Mouse (Mus musculus): Measurements from ENCODE around the gene Morc2a.
A peak's percentile ranks its signal among the peaks of the same experiment; 100 is the strongest.
"Not testable (repeated sequence)": the region's sequence is repeated elsewhere in the genome, so short reads cannot be mapped to it uniquely, and the experiment has no call there.

The Morc2a gene

DNA sequence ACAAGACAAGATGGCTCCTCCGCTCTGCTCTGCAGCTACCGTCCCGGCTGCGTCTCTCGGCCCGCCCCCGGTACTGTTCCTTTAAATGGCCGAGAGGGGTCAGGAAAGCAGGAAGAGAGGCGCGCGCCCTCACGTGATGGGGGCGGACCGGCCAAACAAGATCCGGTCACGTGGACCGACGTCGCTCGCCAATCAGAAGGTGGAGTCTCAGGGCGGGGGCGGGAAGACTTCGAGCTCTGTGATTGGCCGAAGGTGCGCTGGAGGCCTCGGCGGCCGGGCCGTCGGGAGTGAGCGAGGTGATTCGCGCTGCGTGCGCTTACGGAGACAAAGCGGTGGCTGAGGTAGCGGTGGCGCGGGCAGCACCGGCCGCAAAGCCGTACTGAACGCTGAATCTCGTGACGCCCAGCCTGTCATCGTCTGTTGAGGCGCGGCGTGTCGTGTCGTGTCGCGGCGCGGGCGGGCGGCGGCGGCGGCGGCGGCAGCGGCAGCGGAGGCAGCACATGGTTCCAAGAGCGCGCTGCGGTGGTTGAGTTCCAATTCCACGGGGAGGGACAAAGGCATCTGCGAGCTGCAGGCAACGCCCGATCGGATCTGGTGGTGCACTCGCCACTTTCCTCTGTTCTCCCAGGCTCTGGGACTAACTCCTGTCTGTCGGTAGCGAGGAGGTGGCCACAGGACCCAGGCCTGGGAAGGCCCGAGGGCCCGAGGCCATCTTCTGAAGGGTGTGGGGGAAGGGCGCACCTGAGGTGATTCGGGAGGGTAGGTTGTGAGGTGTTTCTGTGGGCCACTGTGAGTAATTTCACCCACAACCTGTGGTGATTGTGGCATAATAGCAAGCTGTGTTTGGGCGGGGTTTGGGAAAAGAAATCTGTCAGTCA, at the start of gene Morc2a:
TSS of gene Morc2a (plus strand) at position 228 of the 878 bp plus-strand sequence.
- DNase-seq (ENCODE audit: low read depth, low spot score): peak; percentile 99

DNA sequence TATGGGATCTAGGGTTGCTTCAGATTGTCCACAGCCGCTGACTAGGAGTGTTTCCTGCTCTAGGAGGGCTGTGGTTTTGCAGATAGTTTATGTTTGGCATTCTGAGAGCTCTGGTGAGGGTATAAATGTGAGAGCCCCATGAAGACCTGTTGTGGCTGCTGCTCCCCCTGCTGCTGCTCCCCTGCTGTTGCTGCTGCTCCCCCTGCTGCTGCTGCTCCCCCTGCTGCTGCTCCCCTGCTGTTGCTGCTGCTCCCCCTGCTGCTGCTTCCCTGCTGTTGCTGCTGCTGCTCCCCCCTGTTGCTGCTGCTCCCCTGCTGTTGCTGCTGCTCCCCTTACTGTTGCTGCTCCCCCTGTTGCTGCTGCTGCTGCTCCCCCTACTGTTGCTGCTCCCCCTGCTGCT, 47.0 kb upstream of the Morc2a start:
- DNase-seq (ENCODE audit: low read depth, low spot score): peak; percentile 11

DNA sequence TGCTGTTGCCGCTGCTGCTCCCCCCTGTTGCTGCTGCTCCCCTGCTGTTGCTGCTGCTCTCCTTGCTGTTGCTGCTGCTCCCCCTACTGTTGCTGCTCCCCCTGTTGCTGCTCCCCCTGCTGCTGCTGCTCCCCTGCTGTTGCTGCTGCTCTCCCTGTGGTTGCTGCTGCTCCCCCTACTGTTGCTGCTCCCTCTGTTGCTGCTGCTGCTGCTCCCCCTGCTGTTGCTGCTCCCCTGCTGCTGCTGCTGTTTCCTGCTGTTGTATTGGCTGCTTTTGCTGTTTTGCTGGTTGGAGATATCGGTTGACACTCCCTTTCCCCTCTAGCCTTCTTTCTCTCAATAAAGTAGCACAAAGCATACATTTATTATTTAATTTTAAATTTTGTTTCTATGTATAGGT, 46.3 kb upstream of the Morc2a start:
- DNase-seq (ENCODE audit: low read depth, low spot score): peak; percentile 51

DNA sequence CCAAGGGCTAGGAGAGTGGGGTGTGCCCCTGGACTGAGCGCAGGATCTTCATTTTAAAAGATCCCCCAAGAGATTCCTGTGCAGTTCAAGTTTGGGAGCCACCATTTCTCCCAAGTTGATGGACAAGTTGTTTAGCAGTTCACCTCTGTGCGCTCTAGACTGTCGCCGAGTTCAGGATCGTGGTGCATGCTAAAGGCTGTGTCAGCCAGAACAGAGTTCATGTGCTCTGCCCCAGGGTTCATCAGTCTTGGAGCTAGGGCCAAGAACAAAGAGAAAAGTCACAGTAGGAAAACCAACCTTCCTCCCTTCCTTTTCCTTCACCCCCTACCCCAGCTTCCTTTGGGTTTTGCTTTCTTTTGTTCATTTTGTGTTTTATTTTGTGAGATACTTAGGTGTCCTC, 42.5 kb upstream of the Morc2a start:
- no peak for DNase-seq (ENCODE audit: low read depth, low spot score)

DNA sequence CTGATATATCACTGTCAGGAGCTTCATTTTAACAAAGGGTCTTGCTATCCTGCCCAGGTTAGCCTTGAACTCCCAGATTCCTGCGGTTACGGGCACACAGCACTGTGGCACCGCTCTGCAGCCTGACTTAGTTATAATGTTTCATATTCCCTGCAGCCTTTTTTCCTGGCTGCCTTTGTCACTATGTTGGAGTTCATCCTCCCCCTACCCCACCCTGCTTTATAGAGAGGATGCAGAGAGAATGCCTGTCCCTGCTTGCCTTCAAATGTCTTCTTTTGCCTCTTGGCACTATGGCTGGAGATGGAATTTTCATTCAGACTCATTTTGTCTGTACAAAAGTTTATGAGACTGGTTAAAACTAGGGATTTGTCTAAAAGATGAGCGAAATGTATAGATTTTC, 33.4 kb upstream of the Morc2a start:
- DNase-seq (ENCODE audit: low read depth, low spot score): no peak

DNA sequence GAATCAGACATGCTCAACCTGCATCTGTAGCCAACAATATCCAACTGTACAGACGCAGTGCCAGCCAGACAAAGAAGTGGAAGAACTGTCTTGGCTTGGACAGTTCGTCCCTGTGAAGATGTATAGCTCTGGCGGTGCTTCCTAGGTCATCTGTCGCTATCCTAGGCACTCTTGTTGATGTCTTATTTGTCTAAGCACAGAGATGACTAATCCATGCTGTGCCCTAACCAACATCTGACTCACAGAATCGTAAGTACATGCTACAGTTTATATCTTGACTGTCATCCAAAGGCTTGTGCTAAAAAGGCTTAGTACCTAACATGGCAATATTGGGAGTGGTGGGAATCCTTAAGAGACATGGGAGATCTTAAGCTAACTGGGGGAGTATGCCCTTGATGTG, 26.2 kb upstream of the Morc2a start:
- no peak for DNase-seq (ENCODE audit: low read depth, low spot score)

DNA sequence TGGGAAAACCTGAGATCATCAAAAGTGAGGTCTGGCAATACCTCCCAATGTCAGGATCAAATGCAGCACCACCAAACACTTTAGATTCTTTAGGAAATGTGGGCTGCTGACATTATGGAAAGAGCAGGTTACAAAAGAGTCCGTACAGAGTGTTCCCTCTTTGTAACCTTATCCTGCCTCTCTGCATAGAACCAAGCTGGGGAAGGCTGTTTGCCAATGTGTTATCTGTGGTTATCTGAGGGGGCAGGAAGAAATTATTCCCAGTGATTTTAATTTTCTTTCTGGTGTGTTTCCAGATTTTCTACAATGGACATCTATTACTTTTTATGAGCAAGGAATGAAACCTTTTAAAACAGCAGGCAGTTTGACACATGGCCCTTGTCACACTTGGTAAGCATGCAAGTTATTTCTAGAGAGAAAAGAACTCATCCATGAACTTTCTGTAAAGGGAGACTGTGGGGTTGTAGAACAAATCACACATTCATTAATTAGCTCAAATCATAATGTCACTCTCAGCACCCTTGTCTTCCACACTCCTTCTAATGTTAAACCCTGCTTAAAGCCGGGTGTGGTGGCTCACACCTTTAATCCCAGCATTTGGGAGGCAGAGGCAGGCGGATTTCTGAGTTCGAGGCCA, 24.5 kb upstream of the Morc2a start:
- no peak for DNase-seq (ENCODE audit: low read depth, low spot score)

DNA sequence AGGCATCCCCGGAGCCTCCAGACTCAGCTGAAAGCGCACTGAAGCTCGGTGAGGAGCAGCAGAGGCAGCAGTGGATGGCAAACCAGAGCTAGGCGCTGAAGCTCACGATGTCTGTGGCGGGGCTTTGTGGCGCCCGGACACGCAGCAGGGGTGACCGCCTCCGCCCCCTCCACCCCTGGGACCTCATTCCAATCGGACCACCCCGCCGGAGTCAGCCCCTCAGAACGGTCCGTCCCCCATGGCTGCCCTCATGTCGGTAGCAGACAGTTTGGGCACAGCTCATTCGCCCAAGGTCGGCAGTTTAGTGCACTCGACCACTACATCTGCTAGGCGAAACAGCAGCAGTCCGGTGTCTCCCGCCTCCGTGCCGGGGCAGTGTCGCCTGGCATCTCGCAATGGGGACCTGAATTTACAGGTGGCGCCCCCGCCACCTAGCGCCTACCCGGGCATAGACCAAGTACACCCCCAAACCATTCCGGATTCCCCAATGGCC, 19.9 kb upstream of the Morc2a start:
- DNase-seq (ENCODE audit: low read depth, low spot score): no peak

DNA sequence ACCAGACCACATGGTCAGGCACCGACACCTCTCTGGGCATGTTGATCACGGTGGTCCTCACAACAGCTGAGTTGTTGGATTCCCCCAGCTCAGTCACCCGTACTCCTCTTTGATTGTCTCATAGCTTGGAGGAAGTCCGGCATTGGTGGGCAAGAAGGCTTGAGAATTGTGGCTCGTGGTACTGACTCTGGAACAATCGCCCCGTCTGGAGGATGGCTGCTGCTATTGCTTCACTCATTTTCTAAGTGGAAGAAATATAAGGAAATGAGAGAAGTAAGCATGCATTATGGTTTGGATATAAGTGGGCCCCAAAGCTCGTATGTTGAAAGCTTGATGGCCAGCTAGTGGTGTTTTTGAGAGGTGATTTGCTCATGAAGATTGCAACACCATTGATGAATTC, 15.7 kb upstream of the Morc2a start:
- DNase-seq (ENCODE audit: low read depth, low spot score): not testable (repeated sequence)

DNA sequence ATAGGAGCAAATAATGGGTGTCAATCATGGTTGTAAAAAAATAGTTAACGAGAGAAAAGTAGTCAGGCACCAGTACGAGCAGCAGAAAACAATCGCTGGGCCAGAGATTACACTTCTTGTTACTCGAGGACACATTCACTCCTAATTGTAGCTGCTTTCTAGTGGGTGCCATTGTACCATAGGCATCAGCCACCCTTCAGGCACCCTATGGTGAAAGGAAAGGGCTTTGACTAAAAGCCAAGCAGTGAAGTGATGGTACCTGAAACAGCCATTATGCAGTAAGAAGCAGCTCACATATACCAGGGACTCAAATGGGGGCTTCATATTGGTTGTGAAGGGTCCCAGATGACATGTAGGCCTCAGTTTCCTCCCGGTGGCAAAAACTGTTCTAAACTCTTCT, 1.3 kb upstream of the Morc2a start:
- DNase-seq (ENCODE audit: low read depth, low spot score): peak; percentile 32

DNA sequence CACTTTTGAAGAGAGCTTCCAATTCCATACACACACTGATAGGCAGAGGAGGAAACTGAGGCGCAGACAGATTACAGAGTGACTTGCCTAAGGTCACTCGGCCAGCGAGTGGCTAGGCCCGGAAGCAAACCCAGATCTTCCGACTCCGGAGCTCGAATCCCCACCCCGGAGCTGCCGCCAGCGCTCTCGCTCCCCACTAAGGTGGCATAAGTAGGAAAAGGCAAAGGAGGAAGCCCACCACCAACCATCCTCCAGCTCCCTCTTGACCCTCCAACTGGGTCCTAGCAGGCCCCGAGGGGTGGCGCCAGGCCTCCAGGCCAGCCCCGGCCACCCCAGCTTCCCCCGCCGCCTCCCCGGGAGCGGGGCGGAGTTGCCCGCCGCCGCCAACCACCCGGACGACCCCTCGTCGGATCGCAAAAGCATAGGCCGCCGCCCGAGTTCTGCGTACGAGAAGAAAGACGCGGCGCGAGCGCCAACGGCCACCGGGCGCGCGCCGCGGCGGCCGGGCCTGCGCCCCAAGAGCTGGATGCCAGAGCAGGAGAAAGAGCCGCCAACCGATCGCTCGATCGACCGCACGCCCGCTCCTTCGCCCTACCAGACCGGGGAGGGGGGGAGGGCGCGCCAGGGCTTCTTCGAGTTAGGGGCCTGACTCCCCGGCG, 557 bp upstream of the Morc2a start:
- DNase-seq (ENCODE audit: low read depth, low spot score): peak; percentile 55

DNA sequence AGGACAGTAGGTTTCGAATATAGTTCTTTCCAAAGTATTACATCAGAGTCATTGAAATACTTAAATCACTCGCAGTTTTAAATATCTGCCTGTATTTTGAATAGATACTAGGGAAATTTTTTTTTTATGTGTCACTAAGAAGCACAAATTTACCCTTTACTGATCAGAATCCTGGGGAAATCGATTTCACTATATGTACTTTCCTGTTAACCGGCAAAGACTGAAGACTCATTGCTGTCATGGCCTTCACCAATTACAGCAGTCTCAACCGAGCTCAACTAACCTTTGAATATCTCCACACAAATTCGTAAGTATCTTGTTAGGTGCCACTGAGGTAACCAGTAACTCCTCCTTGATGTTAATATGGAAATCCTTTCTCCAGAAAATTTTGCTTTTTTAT, 1.1 kb downstream of the Morc2a start:
- no peak for DNase-seq (ENCODE audit: low read depth, low spot score)

DNA sequence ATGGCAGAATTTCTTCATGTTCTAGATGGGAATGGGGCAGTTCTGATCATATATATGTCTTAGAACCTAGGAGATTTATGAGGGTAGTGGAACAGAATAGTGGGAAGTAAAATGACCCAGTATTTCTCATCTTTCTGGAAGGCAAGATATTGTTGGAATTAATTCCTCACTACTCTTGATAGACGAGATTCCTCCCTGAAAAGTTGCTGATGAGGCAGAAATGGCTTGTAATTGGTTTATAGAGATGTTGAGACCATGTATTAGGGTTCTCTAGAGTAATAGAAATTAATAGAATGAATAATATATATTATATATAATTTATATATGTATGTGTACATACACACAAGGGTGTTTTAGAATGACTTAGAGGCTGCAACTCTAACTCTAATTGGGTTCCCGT, 13.0 kb downstream of the Morc2a start:
- DNase-seq (ENCODE audit: low read depth, low spot score): no peak

DNA sequence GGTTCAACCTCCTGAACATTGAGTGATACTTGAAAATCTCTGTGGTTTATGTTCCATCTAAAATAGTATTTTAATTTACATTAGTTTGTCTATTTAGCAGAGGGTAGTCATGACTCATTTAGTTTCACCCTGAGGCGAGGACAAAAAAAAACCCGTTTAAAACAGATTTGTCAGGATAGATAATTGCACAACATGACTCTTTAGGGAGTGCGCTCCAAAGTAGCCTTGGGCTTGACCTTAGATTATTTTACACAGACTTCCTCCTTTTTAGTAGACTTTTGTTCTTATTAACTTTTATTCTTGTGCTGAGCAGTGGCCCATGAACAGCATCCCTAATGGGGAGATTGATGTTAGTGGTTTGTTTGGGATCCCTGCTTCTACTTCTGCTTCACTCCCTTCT, 18.5 kb downstream of the Morc2a start:
- no peak for DNase-seq (ENCODE audit: low read depth, low spot score)

DNA sequence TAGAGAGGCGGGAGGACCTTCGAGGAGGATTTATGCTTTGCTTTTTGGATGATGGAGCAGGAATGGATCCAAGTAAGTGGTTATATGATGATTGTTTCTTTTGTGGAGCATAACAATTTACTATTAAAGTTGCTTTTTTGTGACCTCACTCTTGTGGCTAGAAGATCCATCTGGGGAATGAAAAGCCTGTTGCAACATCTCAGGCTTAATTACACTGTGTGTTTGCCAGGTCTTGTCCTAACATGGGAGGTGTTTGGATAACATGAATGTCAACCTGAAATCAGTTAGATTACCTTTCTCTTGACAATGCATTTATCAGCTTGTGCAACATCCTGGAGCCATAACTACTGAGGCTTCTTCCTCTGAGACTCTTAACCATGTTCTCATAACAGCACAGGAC, 19.8 kb downstream of the Morc2a start:
- DNase-seq (ENCODE audit: low read depth, low spot score): no peak

DNA sequence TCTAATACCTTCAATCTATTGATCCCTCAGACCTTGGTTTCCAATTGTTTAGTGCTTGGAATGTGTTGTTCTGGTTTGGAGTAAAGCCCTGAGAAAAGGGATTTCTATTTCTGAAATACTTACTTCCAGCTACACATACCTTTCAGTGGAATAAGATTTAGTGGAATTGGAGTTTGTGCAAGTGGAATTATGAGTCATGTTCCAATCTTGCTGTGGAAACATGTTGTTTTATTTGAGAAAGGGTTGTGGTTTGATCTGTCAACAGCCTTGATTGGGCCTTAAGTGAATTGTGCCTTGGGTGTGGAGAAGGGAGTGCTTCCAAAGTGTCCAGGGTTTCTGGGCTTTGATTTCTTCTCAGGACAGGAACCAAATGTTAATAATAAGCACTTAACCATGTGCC, 20.9 kb downstream of the Morc2a start:
- DNase-seq (ENCODE audit: low read depth, low spot score): no peak

DNA sequence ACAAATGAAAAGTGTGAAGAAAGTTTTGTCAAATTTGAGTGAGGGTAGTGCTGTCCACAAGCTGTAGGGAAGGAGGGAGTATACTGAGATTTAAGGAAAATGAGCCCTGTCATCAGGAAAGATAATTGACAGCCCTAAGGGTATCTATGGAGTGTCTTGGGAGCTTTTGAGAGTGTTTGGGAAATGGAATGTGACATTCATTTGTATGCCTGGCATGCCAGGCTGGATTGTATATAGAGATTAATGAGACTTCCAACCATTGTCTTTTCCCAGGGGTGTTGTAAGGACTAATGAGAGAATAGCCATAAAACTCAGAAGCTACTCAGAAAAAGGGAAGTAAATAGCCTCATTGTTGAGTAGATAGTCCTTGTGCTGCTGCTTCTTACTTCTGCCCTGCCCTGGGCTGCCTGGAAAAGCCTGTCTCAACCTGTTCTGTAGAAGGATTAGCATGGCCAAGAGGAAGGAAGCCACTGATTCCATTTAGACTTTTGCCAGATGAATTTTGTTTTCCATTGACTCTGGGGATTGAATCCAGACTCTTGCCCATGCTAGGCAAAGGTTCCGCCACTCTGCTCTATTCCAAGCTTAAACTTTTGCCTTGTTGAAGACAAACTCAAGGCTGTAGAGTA, 22.1 kb downstream of the Morc2a start:
- DNase-seq (ENCODE audit: low read depth, low spot score): no peak

DNA sequence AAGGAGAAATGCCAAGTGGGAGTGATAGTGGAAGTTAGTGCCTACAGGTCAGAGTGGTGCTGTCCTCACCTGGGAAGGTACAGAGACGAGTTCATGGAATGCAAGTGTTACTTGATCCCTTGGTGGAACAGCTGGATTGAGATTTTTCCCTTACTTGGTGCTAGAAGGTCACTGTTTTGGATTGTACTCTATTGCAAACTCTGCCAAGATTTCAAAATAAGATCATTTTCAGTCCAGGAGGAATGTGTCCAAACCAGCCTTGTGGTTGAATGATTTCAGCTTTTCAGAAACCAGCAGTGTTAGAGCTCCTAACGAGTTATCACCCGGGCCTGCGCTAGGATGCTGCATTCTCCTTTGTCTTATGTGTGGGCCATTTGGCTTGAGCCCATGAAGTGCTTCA, 25.6 kb downstream of the Morc2a start:
- DNase-seq (ENCODE audit: low read depth, low spot score): no peak

DNA sequence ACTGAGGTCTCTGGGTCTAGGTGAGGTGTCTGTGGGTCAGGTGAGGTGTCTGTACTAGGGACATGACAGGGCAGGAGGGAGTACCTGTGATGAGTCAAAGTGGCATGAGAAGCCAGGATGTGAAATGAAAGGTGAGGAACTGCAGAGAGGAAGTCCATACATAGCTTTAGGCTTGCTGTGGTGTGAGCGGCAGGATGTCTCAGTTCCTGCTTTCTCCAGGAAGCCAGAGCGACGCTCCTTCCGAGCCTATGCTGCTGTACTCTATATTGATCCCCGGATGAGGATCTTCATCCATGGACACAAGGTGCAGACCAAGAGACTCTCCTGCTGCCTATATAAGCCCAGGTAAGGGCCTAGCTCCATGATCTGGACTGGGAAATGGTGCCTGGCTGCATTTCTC, 27.4 kb downstream of the Morc2a start:
- DNase-seq (ENCODE audit: low read depth, low spot score): no peak

DNA sequence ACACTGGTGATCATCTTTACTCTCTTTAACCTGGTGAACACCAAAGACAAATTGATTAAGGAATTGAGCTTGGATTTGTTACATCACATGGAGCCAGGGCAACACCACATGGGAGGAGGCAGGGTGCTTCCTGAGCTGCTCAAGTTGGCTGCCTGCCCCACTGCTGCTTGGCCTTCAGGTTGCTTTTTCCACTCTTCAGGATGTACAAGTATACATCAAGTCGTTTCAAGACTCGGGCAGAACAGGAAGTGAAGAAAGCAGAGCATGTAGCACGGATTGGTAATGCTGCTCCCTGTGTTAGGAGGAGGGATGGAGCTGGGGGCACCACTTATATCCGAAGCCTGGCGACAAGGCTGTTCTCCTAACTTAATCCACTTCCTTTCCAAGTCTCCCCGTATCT, 28.2 kb downstream of the Morc2a start:
- no peak for DNase-seq (ENCODE audit: low read depth, low spot score)

DNA sequence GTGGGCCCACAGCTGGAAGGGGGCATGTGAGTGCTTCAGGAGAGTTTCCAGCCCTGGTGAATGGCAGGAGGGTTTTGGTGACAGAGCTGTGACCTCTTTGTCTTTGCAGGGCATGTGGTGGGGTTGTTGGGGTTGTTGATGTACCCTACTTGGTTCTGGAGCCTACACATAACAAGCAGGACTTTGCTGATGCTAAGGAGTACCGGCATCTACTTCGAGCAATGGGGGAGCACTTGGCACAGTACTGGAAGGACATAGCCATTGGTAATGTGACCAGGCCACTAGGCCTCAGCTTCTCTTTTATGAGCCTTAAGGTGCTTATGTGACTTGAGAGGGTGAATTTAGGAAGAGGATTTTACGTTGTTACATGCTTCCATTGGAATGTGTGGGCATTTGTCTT, 30.8 kb downstream of the Morc2a start:
- no peak for DNase-seq (ENCODE audit: low read depth, low spot score)

DNA sequence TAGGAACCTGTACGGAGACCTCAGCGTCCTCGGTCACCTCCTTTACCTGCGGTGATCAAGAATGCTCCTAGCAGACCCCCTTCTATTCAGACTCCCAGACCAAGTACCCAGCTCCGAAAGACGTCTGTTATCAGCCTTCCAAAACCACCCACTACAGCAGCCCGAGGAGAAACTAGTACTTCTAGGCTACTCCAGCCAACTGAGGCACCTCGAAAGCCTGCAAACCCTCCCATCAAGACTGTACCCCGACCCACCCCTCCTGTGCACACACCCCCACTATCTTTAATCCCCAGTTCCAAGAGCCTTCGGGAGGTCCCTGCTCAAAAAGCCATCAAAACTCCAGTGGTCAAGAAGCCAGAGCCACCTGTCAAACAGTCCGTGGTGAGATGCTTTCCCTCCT, 34.7 kb downstream of the Morc2a start:
- DNase-seq (ENCODE audit: low read depth, low spot score): no peak

Measured in CD4-positive, CD25-positive, alpha-beta regulatory T cell, adult 2 months (primary cell).